Mouse (Mus musculus): ENCODE measurements at regions not wholly inside any gene's neighbourhood (a gene's known extent, or its start where the extent isn't known, plus 50 kb on each side); places are given as distances from the start of the nearest gene placed in this dataset.

GRCm38 (mm10) chr11:79881812-79882211 lies 80.4 kb downstream of the Utp6 start:
- no peak for DNase-seq (ENCODE audit: low spot score in 2 of 2)

- DNase-seq (ENCODE audit: low spot score in 2 of 2), result peak in 1 of 2 experiments; percentile 49
Measured at GRCm38 (mm10) chr11:79878091-79878490, 84.1 kb downstream of the Utp6 start.

- no peak for DNase-seq (ENCODE audit: low spot score in 2 of 2)
Measured at GRCm38 (mm10) chr11:79877184-79877745, 84.9 kb downstream of the Utp6 start.

GRCm38 (mm10) chr11:79871783-79872628 lies 90.2 kb downstream of the Utp6 start:
- no peak for DNase-seq (ENCODE audit: low spot score in 2 of 2)

GRCm38 (mm10) chr11:79870189-79870588 lies 92.0 kb downstream of the Utp6 start:
- peak in 1 of 2 experiments; percentile 47 for DNase-seq (ENCODE audit: low spot score in 2 of 2)

GRCm38 (mm10) chr11:79869009-79869408 lies 93.2 kb downstream of the Utp6 start:
- no peak for DNase-seq (ENCODE audit: low spot score in 2 of 2)

GRCm38 (mm10) chr11:79864836-79865235 lies 97.4 kb downstream of the Utp6 start:
- no peak for DNase-seq (ENCODE audit: low spot score in 2 of 2)

- no peak for DNase-seq (ENCODE audit: low spot score in 2 of 2)
Measured at GRCm38 (mm10) chr11:79863487-79864175, 98.6 kb downstream of the Utp6 start.

GRCm38 (mm10) chr11:79860611-79861067 lies 101.6 kb downstream of the Utp6 start:
- DNase-seq (ENCODE audit: low spot score in 2 of 2), result no peak

- DNase-seq (ENCODE audit: low spot score in 2 of 2), result no peak
Measured at GRCm38 (mm10) chr11:79856376-79856775, 105.8 kb downstream of the Utp6 start.

- no peak for DNase-seq (ENCODE audit: low spot score in 2 of 2)
Measured at GRCm38 (mm10) chr11:79849545-79849944, 112.6 kb downstream of the Utp6 start.

- no peak for DNase-seq (ENCODE audit: low spot score in 2 of 2)
Measured at GRCm38 (mm10) chr11:79844436-79844835, 117.8 kb downstream of the Utp6 start.

GRCm38 (mm10) chr11:79843021-79843420 lies 119.2 kb downstream of the Utp6 start:
- DNase-seq (ENCODE audit: low spot score in 2 of 2), result no peak

GRCm38 (mm10) chr11:79839973-79840372 lies 122.2 kb downstream of the Utp6 start:
- no peak for DNase-seq (ENCODE audit: low spot score in 2 of 2)

- DNase-seq (ENCODE audit: low spot score in 2 of 2), result no peak
Measured at GRCm38 (mm10) chr11:79838051-79838450, 124.1 kb downstream of the Utp6 start.

GRCm38 (mm10) chr11:79837076-79837990 lies 124.9 kb downstream of the Utp6 start:
- no peak for DNase-seq (ENCODE audit: low spot score in 2 of 2)

- no peak for DNase-seq (ENCODE audit: low spot score in 2 of 2)
Measured at GRCm38 (mm10) chr11:79835873-79836272, 126.3 kb downstream of the Utp6 start.

- DNase-seq (ENCODE audit: low spot score in 2 of 2), result no peak
Measured at GRCm38 (mm10) chr11:79833817-79834216, 128.4 kb downstream of the Utp6 start.

- peak; percentile 48 to 71 for DNase-seq (ENCODE audit: low spot score in 2 of 2)
Measured at GRCm38 (mm10) chr11:79831591-79832320, 130.4 kb downstream of the Utp6 start.

- DNase-seq (ENCODE audit: low spot score in 2 of 2), result peak in 1 of 2 experiments; percentile 61
Measured at GRCm38 (mm10) chr11:79830567-79831055, 131.6 kb downstream of the Utp6 start.
